Mouse (Mus musculus) layer of hippocampus, adult 11-12 months (tissue): ENCODE measurements around the gene Cntn5.

Experiments
- DNase-seq: peaks from one replicate; pipeline ENCODE4 v3.0.0; 2022; ENCODE audit warnings: low spot score

Gene Cntn5

DNA sequence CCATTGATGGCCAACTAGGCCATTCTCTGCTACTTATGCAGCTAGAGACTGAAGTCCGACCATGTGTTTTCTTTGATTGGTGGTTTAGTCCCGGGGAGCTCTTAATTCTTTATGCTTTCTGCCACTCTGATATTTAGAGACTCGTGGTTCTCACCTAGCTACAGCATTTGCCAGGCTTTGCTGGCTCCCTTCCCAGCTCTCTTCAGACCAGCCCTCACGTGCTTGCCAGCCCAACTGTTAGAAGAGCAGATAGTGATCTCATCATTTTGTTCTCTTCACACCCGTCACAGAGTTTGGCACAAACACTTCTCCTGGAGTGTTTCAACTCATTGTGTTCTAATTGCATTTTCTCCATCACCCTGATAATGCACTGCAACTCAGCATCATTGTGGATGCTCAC lies 1005.5 kb downstream of the Cntn5 start:
- DNase-seq: peak; percentile 80

DNA sequence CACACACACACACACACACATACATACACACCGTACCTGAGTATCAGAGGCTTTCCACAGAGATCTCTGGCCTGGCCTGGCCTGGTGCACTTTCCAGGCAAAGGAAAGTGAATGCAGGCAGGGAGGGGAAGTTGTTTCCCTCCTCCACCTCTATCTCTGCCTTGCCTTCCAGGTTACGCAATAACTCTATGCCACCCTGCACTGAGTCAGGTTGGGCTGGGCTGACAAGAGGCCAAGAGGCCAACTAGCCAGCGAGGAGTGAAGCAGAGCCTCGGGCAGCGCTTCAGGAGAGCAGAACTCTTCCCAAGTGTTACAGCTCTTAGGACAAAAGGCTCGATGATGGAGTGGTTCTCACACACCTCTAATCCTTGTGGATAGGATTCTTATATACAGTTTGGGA lies 1018.4 kb downstream of the Cntn5 start:
- no peak for DNase-seq

DNA sequence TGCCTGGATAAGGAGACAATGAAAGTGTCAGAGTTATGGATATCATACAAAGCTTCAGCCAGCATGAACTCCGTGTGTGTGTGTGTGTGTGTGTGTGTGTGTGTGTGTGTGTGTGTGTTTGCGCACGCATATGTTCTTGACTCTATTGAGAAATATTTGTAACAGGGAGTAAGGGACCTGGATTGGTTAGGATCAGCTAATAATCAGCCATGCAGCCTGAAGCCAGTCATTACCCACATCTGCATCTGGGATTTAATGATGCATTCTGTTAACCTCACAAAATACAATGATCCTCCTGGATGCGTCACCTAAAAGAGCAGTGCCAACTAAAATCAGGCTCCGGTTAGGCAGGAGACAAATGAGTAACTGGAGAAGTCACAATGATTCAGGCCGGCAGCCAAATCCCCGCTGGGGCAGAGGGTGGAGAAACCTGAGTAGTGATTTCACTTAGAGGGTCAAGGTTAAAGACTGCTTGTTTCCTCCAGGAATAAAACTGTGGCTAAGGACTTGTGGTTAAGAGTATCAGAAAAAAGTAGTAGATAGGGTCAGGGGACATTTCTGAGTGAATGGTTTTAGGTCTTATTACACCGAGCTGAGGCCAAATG lies 1021.7 kb downstream of the Cntn5 start:
- DNase-seq: no peak

DNA sequence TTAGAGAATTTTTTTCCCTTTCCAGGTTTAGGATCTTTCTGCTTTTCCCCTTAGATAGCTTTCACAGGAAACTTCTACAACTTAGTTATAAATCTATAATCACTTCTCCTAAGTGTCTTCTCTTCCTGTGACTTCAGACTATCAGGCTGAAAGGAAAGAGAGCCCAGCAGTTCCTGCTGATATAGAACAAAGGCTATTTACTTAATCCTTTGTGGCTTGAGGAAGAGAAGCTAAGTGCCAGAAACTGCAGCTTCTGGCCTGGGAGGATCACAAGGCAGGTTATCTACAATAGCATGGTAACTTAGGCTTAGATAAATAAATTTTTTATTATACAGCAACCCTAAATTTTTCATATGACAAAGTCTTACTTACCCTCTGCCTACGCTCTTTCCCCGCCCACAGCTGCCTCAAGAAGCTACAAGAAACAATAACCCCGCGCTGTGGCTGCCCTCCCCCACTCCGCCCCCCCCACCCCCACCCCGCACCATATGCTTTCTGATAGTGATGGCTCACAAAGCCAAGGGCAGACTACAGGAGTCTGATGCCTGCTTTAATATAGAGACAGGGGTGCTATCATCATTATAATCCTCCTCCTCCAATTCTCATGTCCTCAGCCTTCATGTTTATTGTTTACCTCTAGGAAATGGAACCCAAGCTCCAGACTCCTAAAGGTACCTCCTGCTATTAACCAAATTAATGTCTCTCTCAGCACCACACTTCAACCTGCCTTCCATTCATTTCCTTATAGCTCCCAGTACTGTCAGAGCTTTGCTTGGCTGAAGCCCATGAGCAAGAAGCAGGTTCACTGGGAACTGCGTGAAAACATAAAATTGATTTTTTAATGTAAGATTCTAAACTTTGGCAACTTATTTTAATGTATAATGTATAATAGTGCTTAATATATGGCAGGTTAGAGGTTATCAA lies 1032.2 kb downstream of the Cntn5 start:
- DNase-seq: no peak

DNA sequence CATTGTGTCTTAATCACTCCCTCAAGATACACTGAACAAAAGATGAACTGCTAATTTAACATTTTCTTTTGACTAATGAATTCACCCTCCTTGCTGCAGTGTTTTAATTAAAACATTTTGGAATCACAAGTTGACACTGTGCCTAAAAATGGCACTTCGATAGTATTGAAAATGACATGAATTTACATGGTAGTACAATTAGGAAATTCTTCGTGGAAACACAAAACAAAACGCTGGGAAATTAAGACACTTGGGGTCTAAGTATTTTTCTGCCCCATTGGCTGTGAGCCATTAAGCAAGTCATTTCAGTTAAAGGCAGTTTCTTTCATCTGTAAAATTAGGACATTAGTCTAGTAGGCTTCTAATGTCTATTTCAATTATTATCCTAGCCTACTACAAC lies 1043.9 kb downstream of the Cntn5 start:
- no peak for DNase-seq

DNA sequence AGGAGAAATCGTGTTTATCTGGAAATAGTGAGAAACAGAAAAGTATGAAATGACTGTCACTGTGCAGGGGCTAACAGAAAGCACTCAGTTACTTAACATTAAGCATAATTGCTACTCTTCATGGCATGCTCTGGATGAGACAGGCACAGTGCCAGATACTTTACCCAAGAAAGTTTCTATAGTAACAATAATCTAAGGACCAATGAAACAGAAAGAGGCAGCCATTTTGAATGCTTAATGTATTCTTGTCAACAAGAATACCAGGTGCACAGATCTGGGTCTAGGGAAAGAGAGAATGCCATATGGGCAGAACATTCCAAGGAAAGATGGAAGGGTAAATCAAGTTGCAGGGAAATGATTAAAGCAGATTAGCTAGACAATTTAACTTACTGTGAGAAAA lies 1045.3 kb downstream of the Cntn5 start:
- DNase-seq: no peak

DNA sequence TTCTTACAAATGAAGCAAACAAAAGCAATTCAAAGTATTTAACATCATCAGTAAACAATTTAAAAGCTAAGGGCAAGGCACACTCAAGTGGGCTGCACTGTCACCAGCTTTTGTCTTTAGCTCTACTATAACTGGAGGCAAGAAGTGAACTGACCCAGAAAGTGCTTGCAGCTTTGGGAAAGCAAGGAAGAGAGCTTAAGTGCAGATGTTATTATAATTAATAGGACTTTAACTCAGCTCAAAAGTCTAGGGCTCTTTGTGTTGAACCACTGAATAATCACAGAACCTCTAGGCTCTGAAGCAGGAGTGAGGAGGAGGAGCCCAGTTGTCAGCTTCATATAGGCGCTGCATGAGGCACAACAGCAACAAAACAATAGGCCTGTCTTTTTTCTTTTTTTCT lies 1049.8 kb downstream of the Cntn5 start:
- no peak for DNase-seq

DNA sequence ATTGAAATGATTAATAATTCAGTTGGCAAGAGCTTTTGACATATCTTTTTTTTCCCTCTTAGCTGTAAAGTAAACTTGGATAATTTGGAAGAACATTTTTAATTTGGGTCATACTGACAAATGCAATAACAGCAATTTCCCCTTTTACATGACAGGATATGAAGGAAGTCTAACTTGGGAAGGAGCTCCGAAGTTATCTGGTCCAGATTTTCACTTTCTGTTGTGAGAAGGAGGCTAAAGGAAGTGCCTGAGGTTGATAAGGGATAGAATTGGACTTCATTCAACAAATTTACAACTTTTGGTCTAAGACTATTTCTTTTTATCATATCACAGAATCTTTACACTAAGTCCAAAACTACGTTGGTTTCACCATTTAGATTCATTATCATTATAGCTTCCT lies 1074.3 kb downstream of the Cntn5 start:
- DNase-seq: no peak

DNA sequence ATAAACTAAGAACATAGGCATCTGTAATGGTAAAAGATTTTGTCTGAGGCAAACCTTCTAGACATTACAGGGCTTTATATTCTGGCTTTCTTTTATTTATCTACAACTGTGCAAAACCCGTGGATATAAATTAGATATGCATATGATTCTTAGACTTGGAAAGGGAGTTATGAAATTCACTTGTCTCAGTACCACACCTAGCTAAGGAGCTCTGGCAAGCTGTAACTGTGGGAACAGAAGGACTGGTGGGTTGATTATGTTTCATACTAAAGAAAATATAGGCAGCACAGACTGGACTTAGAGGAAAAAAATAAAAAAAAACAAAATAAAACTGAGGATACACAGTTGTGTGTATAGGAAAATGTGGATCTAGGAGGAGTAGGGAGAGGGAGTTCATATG lies 1084.6 kb downstream of the Cntn5 start:
- DNase-seq: no peak

DNA sequence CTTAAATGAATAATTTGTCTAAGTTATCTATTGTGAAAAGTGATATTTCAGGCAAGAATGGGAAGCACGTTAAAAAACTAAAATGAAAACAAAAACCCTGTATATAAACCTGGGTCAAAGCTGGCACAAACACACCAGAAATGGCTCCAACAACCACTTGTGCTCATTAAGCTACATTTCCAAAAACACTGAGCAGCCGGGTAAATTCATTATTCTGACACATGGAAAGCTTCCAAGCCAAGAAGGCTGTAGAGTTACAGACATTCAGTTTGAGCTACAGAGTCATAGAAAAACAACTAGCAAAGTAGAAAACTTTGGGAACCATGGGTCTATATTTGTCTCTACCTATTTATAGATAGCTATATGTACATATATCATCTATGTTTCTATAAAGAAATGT lies 1087.1 kb downstream of the Cntn5 start:
- peak; percentile 10 for DNase-seq

DNA sequence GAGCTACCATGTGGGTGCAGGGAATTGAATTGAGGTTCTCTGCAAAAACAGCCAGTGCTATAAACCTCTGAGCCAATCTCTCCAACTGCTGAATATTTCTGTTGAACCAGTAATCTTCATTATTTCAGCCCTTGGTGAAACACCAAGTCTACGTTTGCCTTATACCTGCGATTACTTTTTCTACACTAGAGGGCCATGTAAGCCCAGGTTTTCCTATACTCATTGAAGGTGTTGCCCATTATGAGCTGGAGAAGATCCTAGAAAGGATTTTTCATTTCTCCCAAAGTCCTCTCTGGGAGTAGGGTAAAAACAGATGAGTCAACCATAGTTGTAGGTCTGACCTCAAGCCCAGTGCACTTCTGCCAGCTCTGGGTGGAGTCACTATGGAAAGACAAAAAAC lies 1105.0 kb downstream of the Cntn5 start:
- no peak for DNase-seq

DNA sequence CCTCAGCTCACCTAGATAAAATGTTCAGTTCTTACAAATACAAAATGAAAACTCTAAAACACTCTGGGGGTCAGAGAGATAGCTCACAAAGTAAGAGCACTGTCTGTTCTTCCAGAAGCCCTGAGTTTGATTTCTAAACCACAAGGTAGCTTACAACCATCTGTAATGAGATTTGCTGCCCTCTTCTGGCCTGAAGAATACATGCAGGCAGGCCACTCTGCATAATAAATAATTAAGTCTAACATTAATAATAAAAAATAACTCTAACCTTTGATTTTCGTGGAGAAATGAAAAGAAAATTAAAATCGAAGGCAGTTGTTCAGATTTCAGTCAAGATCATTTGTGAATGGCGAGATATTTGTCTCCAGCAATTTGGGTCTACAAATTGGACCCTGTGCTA lies 1120.9 kb downstream of the Cntn5 start:
- no peak for DNase-seq

DNA sequence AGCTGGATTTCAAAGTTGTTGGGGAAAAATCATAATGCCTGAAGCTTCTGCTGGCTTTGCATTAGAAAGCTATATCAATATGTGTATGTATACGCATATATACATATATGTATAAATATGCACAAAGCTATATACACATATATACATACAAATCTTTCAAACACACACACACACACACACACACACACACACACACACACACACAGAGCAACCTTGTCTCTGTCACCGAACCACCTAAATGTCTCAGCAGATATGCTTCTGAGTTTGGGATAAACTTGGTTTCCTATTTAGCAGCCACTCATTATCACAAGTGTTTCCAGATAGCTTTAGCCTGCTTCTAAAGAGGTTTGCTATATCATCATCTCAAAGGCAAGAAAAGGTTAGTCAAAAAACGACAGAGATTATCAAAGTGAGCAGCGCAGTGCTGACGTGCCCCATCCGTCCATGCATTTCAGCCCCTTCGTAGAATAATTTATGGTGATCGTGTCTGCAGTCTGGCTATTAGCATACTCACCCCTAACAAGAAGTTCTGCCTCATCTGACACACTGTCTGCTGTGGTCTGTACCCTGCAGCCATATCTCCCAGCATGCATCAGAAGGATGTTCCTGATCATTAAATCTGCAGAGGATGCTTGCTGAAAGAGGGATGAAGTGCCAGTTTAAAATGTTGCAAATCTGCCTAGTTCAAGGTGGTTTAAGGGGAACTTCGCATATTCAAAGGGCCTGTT lies 1123.3 kb downstream of the Cntn5 start:
- no peak for DNase-seq

DNA sequence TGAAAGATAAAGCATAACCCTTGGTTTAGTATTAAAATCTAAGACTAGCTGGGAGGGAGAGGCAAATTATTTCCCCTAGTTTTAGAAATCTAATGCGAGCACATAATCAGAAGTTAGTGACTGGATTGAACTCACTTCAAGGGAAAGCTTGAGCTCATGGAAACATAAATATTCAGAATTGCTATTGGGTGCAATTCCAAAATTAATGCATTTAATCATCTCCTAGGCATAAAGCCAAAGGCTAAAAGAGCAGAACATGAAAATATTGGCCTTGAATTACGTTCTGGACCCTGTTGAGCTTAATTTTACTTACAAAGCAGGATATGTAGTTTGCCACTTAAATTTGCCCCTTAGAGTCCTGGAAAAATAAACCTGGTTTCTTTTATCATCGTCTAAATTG lies 1124.9 kb downstream of the Cntn5 start:
- no peak for DNase-seq

DNA sequence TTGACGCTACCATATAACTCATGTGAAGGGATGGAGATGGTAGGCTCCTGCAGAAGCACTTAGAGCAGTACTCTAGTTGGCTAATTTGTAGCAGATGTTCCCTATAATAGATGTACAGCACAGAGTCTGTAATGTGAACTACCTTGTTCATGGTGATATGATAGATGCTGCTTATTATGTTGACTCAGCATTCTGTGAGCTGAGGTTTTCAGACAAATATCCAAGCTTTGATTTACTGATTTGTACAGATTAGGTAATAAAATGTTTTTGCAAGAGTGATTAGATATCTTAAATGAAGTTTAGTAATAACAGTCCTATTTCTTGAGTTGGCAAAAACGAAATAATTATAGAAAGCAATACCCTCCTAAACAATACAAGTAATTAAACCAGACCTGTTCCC lies 1133.8 kb downstream of the Cntn5 start:
- DNase-seq: no peak

DNA sequence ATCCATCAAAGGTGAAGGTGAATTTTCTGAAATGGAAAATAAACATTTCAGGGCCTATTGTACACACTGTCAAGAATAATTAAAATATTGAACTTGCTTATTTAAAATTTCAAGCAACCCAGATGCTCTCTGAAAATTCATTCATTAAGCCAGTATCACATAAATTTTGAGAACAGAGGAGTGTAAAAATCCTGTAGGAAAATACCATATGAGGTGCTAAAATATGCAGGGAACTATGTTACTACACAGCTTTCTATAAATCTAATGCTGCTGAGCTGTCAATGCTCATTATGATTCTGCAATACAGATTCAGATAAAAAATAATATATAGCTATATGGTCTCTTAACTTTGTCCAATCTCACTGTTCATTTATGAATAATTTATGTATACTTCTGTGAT lies 1134.9 kb downstream of the Cntn5 start:
- DNase-seq: no peak

DNA sequence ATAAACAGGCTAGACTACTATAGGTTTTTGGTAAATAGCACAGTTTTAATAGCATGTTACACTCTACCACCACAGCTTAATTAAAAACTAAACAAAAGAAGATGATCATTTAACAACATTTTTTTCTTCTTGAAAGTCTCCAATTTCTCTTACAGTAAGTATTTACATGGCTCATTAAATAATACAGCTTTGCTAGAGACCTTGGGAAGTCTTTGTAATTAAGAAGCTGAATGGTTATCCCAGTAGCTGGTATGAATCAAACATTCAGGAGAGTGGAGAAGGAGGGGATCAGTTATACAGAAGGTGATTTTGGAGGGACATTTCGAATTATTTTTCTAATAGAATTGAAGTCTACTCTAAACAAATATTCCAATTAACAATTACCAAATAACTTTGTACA lies 1186.4 kb downstream of the Cntn5 start:
- DNase-seq: no peak

DNA sequence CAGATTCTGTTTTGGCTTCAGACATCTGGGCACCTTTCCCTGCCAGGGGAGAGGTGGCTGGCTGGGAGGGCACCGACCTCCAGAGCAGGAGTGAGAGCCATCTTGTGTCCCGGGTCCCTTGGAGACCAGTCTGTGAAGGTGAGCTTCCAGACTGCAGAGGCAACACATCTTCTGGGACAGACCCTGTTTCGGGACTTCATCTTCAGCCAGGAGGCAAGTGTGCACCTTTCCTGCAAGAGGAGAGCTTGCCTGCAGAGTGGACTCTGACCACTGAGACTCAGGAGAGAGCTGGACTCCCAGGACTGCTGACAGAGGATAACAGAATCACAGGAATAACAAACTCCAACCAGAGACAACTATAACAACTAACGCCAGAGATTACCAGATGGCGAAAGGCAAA lies 1195.9 kb downstream of the Cntn5 start:
- DNase-seq: no peak

DNA sequence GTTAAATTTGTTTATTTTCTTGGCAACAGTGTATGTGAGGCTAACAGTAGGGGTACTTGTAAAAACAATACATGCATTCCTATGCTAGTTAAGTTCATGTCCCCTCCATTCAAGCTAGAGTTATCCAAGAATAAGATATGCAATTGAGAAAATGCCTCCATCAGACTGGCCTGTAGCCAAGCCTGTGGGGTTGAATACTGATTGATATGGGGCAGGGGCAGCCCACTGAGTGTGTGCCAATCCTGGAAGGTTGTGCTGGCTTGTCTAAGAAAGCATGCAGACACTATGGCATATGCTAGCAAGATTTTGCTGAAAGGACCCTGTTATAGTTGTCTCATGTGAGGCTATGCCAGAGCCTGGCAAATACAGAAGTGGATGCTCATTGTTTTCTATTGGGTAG lies 1196.8 kb downstream of the Cntn5 start:
- no peak for DNase-seq

DNA sequence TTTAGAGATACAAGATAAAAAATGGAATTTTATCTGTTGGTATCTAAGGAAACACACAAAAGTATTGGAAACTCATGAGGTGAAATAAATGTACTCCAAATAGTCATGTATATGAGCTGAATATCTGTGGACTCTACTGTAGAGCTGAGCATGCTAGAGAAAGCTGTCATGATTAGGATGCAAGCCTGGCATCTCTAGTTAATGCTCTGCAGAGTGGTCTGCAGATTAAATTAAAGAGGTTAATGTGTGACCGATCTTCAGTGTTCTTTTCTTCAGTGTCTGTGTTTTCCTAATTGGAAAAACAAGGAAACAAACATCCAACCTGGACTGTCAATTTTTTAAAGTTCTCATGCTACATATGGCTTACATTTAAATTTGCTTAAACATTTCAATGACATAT lies 1199.4 kb downstream of the Cntn5 start:
- no peak for DNase-seq

DNA sequence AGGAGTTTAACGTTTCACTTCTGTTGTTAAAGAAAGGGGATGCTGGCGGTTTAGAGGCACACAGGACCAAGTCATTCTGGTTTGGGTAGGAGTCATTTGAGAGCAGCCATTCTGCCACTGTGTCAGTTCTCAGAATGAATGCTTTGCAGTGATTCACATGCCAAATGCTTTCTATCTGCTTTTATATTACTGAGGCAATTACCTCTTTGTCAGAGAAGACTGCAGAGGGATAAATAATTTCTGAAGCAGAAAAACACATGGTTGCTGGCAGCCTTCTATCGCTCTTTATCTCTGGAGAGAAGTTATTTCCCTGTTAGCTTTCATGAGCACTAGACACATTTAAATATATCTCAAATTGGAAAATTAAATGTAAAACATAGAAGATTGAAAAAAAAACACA lies 1207.9 kb downstream of the Cntn5 start:
- DNase-seq: no peak

DNA sequence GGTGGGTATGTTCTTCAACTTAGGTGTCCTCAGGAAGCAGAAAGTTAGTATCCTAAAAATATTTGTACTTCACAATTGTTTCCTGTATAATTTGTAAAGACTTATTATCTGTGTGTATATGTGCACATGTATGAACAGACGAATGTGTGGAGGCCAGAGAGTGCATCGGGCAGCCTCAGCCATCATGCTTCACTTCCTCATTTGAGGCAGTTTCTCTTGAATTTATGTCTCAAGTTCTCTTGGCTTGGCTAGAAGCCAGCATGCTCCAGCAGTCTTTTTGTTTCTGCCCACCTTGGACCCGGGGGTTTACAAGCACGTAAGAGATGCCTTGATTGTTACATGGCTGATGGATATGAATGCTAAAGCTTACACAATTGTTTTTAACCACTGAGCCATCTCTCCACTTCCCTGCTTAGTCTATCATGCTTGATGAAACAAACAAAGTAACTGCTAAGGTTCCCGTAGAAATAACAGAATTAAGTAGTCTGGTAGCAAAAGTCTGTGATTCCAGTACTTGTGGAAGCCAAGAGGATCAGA lies 1222.2 kb downstream of the Cntn5 start:
- DNase-seq: no peak

DNA sequence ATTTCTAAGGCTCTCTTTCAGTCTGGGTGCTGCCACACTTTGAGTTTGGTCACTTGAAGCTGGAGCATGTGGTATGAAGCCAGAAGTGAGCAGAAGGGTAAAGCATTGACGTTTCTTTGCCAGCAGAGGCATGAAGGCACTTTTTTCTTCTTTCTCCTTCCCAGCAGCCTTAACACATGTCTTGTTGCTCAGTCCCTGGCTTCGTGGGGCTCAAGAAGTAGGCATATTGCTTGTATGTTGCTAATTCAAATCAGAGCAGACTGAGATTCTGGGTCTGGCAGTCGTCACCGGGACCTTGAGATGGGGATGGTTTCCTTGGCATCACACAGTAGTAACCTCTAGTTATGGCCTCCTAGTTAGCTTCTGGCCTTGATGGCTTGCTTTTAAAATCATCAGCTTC lies 1228.5 kb downstream of the Cntn5 start:
- DNase-seq: no peak
